Mouse (Mus musculus) testis, postnatal 14 days (tissue): ENCODE data around the gene Arhgap25.
"Not testable (repeated sequence)": the region's sequence is repeated elsewhere in the genome, so short reads cannot be mapped to it uniquely, and the experiment has no call there.

ENCODE experiments used
- DNase-seq: peaks from one replicate; pipeline ENCODE4 v3.0.0; 2021; ENCODE audit warnings: low spot score

The Arhgap25 gene

DNA sequence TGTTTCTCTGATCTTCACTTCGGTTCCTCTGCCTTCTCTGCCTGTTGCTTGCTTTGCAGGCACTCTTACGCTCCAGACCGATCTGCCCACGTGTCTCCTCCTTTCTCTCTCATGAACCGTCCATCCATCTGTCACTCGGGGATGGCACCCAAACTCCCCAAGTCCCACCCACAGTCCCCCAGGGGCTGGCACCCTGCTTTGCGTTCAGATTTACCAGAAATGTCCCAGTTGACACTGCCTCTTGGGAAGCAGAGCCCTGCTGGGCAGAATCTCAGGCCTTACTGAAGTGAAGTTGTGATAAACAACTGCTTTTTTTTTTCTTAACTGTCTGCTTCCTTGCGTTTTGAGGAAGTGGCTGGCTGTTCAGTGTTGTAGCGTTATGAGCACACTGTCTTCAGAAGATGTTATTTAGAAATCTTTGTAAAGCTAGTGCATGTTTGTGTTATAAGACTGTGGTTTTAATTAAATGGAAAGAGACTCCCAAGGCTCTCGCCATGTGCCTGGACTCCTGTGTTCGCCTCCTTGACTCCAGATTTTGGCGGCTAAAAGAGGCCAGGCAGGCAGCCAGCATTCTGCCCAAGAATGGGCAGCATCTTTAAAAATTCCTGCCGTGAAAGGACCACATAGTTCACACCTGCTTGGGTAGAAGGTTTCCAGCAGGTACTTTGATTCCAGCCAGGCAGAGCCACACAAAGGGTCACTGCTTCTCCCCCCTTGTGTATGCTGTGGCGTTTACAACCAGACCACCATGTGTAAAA lies at the start of gene Arhgap25:
Gene Arhgap25, minus strand, starts transcription at position 307 of the 758 bp plus-strand sequence.
- no peak for DNase-seq

GRCm38 (mm10) chr6:87582456-87582855 lies 49.4 kb upstream of the Arhgap25 start:
- DNase-seq = no peak

- no peak for DNase-seq
Measured at GRCm38 (mm10) chr6:87581581-87581980, 48.5 kb upstream of the Arhgap25 start.

- DNase-seq = no peak
Measured at GRCm38 (mm10) chr6:87581071-87581470, 48.0 kb upstream of the Arhgap25 start.

- DNase-seq = no peak
Measured at GRCm38 (mm10) chr6:87578247-87578646, 45.2 kb upstream of the Arhgap25 start.

DNA sequence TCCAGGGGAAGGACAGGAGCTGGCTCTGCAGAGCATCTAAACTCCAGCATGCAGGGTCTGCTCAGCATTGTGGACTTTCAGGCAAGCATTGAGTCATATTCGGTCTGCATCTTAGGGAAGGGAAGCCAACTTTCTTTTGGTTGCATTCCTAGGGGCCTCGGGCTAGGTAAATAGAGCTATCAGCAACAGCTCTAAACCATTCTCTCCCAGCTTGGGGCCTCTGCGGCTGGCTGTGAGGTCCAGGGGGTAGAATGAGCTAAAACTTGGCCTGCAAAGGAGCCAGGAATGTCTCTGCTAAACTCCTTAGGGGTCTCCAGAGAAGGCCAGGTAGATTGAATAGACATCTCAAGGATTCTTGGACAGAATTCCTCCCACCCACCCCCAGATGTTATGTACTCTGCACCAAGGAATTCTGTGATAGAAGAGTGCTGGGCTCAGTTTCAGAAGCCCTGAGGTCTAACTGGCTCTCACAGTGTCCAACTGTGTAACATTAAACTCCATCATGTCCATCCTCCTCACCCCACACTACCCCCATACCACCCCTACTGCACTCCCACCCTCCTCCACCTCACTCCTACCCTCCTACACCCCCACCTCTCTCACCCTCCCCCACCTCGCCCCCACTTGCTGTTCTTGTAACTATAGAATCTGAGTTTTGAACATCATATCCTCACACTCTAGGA lies 43.7 kb upstream of the Arhgap25 start:
- no peak for DNase-seq

DNA sequence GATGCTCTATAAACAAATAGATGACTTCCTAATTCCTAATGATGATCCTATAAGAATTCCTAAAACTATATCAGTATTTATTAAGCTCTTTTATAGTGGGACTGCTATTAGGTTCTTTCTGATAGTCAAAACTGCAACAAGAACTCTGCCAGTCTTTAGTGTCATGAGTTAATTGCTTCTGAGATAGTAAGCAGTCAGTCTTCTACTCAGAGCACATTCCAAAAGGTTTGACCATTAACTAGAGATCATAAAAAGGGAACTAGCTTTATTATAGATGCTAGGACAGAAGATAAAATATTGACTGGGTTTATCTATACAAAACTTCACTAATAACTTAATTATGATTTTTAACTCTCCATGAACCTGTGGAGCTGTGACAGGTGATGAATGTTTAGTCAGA lies 38.8 kb upstream of the Arhgap25 start:
- DNase-seq = not testable (repeated sequence)

GRCm38 (mm10) chr6:87567686-87568593 lies 34.9 kb upstream of the Arhgap25 start:
- no peak for DNase-seq

GRCm38 (mm10) chr6:87565166-87565565 lies 32.1 kb upstream of the Arhgap25 start:
- no peak for DNase-seq

- DNase-seq = no peak
Measured at GRCm38 (mm10) chr6:87564356-87564755, 31.3 kb upstream of the Arhgap25 start.

- DNase-seq = no peak
Measured at GRCm38 (mm10) chr6:87553724-87554123, 20.7 kb upstream of the Arhgap25 start.

- DNase-seq = no peak
Measured at GRCm38 (mm10) chr6:87552054-87552807, 19.2 kb upstream of the Arhgap25 start.

DNA sequence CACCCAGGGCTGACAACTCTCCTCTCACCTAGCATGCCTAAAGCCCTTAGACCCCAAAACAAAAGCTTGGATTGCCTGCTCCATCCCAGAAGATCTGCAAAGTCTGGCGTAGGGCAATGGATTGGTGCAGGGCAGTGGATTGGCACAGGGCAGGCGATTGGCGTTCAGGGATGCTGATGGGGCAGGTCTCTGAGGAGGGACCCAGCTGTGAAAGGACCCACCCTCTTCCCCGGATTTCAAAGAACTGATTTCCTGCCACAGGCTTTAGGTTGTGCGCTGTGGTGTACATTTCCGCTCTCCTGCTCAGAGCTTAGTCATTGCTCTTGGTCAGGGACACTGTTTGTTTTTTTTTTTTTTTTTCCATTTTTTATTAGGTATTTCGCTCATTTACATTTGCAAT lies 14.8 kb upstream of the Arhgap25 start:
- no peak for DNase-seq

GRCm38 (mm10) chr6:87547431-87547830 lies 14.4 kb upstream of the Arhgap25 start:
- no peak for DNase-seq

DNA sequence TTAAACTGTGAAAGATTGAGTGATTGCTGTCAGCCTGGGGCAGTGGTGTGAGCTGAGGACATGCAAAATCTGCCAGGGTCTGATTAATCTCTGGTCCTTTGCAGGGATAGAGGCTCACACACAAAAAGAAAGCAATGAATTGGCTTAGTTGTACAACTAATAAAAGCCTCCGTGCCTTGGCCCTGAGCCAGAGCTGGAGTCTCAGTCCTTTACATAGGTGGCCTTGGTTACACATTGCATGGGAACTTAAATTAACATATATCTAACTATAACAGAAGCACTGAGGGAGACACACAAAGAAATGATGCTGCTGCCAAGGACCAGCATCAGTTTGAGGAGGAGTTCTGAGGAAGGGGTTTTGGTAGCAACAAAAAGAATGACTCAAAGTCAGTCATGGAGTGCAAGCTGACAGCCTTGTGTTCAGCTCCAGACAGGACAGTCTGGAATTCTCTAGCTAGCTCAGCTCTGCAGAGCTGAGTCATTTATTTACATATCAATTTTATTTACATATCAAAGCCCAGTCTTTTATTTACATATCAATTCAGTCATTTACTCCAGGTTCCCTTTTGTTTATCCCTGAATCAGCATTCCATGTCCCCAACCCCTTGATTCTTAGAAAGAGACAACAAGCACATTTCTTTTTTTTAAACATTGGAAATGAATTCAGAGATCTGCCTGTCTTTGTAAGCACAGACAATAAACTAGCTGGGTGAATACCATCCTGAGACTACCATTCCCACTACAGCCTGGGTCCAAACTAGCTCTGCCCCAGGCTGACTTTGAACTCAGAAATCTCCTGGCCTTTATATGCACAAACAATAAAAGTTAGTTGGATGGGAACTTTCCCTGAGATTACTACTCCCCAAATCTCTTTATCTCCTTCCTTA lies 12.5 kb upstream of the Arhgap25 start:
- DNase-seq = no peak

DNA sequence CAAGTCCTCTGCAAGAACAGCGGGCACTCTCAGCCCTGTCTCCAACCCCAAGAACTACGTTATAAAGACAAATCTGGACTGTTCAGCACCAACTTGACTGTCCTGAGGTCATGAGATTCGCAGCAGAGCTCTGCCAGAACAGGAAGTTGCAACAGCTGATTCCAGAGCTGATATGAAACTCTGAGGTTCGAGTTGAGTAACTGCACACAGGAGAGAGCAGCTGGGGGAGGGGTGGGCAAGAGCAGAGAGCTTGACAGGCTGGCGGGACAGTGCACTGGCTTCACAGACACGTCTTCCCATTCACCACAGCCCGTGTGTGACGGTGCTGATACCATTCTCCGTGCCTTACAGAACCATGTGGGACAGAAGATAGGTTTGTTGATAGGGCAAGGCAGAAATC lies 9.0 kb upstream of the Arhgap25 start:
- no peak for DNase-seq

DNA sequence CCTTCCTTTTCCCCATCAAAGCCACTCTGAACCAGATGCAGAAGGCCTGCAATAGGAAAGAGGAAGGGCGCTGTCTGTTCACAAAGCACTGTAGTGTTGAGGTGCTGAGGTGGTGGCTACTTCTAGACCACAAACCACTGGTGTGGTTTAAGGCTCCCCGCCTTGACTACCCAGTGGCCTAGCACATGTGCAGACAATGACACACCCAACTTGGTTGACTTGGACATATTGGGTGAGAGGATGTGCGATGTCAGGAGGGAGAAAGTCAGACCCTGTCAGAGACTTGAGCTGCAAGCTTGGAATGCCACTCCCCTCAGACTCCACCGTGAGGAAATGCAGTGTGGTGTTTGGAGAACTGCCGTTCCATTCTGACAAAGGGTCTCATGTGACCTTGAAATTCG lies 8.1 kb upstream of the Arhgap25 start:
- DNase-seq = no peak

GRCm38 (mm10) chr6:87538376-87539270 lies 5.6 kb upstream of the Arhgap25 start:
- DNase-seq = no peak

DNA sequence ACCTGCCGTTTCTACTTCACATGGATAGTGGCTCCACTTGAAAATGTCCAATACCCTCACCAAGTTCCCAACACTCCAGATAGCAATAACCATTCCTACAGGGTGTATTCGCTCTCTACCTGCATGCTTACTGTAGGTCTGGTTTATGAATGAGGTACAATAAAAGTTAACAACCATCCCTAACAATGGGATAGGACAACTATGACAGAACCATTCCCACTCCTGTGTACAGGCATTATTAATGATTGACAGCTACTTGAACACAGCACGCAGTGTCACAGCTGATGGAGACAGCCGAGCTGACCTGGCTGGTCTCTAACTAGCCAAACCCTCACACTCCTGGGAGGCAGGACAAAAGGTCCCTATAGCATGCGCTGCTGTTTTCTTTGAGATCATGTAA lies 4.6 kb upstream of the Arhgap25 start:
- no peak for DNase-seq

GRCm38 (mm10) chr6:87536270-87536669 lies 3.2 kb upstream of the Arhgap25 start:
- no peak for DNase-seq
